Mouse (Mus musculus) thymus, postnatal 4 days (tissue): ENCODE data around the gene Atp10a.

ENCODE experiments used
- DNase-seq: peaks from one replicate; pipeline ENCODE4 v3.0.0; 2021

Gene Atp10a

DNA sequence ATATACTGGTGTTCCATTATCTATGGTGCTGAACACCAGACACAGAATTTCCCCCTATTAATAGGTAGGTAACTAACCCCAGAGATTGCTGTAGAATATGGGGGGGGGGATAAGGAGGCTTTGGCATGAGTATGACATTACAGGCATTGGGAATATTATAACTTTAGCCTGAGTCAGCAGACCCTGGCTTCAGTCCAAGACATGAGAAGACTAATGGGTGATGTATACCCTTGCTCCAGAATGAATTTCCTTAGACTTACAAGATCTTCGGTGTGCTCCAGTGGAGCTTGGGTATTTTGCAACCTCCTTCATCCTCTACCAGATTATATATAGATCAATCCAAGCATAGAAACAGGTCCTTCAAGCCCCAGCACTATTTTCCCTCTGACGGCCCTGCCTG is 145.8 kb downstream of the Atp10a start:
- no peak for DNase-seq

DNA sequence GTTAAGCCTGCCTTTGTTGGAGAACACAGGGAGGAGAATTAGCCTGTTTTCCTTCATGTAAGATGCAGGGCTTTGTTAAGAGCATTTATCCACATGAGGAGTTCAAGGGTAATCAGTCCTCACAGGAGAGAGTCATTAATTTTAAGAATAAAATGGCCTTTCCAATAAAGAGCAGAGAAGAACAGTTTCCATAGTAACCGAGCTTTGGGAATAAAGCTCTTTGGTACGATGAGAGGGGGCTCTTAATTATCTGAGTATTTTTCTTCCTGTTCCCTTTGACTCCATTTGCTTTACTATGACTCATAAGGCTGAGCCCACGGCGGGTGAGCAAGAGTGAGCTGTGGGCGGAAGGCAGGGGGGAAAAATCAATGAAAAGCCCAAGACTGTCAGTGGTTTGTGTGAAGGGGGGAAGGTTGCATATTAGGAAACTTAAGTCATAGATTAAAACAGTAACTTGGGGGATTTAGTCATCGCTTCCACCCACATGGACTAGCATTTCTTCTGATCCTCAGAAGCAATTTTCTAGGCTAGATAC is 166.2 kb downstream of the Atp10a start:
- DNase-seq = no peak

DNA sequence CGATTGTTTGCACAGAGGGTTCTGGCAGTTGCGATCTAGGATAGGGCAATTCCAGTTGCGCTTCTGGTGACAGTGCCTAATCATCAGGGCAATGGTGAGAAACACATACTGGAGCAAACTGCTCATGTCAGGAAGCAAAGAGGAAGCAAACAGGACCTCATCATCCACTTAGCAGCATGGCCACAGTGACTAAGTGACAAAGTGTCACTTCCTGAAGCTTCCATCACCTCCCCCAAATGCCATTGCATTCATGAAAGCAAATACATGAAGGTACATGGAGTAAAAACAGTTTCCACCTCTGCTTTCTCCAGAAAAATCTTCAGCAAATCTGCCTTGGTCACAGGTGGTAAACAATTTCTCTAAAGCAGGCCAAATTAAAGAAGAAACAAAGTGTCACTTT is 168.7 kb downstream of the Atp10a start:
- DNase-seq = no peak

DNA sequence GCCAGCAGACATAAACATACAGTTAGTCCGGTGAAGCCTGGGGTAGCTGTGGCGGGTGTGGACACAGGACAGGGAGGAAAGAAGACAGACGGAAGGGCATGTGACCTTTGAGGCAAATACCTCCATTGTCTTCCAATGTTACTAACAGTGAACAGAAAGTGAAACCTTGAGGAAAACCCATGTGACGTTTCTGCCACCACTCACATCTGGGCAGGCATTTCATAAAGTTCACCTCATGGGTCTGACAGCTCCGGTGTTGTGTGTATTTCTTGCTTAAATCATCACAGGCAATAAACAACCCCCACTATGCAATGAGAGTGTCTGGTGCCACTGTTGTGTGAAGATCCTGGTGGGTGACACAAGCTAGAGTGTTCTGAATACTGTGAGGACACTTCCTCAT is 173.1 kb downstream of the Atp10a start:
- no peak for DNase-seq

DNA sequence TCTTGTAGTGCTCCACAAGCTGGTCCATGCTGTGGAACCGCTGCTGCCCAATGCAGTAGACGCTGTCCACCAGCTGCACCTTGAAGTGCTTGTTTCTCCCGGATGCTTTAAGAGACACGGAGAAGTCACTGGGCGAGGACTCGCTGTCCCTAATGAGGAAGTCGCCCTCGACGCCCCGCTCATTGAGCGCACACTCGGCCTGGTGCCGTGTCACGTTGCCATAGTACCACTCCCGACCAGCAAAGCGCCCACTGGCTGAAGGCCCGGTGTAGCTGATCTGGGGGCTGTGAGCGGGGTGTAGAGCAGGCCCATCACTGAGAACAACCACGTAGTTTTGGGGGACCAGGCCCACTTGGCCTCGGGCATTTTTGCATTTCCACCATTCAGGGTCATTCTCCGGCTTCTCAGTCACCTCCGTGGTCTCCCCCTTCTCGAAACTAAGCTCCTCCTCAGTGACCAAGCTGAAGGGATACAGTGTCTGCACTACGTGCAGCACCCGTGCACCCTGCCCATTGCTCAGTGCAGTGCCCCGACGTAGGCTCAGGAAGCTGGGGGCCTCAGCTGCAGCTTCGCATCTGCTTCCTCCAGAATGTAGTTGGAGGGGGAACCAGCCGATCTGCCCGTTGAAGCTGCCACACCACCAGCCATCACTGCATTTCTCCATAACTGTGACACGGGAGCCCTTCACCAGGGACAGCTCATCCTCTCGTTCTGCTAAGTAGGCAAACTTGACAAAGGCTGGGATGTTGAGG is 181.1 kb downstream of the Atp10a start:
- peak; percentile 21 for DNase-seq

DNA sequence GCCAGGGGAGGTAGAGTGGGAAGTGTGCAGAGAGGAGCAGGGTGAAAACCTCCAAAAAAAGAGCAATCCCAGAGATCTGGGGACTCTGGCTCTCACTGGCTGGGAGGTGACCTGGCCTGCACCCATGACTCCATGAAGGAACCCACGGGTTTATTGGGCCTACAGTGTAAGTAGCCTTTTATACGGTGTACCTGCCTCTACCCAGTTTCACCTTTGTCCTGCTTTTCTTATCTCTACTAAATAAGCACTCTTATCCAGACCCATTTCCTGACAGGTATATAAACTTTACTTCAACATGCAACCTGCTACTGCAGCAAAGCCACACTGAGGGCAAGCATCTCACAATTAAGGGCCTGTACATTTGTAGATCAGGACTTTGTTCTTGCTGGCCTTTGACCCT is 184.4 kb downstream of the Atp10a start:
- no peak for DNase-seq

DNA sequence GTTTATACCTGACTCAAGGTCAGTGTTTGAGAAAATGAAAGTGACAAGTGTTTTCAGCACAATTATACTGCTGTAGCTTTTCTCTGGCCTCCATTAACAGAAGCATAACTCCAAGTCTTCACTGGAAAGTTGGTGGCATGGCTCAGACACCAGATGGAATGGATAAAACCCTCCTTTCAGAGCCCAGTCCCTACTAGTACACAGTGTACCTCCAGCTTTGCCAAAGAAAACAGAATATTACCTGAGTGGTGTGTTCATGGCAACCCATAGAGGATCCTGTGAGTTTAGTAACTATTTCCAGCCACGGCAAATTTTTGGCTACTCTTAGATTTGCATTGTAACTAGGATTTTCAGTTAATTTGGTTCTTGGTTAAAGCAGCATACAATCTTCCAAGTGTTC is 185.1 kb downstream of the Atp10a start:
- no peak for DNase-seq

DNA sequence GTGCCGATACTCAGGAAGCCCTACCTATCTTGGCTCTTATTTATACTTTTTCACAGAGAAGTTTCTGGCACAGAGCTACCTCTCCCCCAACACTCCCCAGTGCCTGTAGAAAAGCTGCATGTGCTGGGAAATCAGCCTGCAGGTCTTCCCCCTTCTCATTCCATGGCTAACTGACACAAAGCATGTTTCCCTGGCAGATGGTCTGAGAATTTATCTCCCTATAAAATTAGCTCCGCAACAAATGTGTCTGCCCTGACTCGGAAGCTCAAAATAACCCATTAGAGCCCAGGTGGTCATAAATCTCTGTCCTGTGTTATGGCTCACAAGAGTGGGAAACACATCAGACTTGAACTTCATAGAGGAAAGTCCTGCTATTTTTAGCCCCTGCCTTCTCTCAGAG is 186.9 kb downstream of the Atp10a start:
- no peak for DNase-seq

DNA sequence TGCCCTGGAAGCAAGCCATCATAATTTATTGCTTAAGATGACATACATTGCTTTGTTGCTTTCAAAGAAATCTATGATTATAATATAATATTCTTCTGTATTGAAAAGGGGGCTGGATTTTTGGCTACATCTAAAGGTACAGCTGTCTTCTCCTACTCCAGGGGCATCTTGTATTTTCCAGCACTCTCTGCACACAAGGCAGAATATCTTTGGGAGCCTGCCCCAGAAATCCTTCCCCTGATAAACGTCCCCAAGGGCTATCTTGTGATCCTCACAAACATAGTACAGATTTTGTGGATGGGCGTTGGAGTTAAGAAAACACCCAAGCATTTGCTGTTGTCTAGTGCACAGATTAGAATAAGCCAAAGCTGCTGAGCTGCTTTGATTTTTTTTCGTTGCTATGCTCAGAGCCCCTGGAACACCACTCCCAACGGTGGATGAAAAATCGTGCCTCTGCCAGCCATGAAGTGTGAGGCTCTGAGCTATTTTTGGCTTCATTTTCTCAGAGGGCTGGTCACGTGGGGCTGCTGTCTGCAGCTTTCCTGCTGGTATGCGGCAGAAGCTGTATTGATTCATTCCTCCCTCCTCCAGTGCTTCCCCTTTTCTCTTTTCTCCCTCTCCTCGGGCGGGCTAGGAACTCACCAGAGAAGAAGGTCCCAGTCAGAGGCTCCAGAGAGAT is 187.9 kb downstream of the Atp10a start:
- peak; percentile 41 for DNase-seq

DNA sequence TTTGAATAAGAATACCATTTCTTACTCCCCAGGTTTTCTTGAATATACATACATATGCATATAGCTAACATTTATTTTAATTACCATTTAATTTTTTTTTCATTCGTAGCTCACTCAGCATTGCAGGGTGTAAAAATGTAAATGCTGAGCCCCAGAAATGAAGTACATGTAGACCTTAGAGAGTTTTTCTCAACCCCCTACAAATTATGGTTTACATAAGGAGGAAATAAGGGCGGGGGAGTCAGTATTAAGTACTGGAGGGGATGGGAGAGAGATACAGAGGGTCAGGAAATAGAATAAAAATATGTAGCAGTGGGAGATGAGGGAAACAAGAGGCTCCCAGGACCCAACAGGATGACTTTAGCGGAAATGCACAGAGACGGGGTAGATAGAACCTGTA is 188.5 kb downstream of the Atp10a start:
- DNase-seq = no peak

DNA sequence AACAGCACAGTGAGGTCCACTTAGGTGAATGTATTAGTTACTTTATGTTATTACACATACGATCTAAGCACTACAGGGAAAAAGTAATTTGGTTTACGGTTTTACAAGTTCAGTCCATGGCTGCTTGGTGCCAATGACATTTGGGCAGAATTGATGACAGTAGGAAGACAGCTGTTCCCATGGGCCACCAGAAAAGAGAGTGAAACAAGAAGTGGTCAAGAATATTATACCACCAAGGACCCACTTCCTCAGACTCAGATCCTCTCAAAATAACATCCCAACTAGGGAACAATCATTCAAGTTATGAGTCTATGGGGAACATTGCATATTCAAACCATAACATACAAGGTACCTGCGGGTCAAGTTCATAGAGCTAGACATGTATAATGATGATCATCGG is 203.0 kb downstream of the Atp10a start:
- no peak for DNase-seq

DNA sequence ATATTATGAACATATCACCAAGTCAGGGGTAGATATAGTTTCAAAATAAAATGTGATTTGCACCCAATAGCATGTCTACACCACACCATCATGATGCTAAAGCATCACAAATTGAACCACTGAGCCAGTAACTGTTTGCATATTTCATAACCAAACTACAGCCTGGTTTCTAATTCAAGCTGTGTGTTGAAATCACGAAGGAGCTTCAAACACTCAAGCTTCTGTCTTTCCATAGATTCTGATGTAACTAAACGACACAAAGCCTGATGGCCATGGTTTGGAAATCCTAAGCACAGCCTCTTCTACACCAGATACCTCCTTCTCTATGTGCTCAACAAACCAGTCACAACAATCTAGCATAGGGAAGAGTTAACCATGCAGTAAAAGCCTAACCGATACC is 207.2 kb downstream of the Atp10a start:
- DNase-seq = no peak

DNA sequence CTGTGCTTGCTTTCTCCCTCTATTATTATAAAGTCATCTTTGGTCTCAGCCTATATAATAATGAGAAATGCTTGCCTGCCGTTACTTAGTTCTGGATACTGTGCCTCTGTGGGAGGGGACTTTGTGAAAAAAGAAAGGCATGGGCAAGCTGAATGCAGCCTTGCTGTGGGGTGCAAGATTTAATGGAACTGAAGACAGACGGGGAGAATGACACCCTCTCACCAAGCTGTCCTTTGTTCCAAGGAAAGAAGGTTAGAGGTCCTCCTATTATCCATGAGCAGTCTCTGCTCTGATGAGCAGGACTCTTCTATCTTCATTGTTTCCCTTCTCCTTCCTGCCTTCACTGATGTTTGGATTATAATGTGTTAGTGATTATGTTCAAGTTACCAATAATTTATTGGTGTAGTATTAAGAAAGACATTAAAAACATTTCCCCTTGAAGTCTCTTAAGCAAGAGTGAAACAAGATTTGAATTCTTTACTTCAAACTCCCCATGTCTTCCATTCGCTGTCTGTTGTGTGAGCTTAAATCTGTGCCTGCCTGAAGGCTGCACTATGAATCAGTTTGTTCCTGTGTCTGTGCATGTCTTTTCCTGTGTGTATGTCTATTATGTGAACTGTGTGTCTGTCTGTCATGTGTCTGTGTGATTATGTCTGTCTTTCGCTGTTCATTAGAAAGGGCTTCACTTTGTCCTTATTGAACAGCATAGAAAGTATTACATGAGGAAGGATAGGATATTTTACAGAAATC is 211.1 kb downstream of the Atp10a start:
- no peak for DNase-seq

DNA sequence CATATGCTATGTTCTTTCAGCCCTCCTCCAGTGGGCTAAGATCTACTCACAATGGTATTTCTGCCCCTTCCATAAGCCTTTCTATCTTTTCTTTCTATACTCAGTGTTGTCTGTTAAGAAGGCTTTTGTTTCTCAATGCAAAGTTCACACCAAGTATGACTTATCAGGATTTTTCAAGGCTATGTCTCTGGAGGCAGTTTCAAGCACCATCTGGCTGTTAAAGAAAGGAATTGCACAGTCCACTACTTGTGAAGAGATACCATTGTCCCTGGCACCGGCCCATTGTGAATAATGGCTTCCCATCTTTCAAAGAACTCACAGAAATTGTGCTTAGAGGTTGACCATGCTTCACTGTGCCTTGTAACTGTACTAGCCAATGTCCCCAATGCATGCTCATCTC is 214.7 kb downstream of the Atp10a start:
- no peak for DNase-seq

DNA sequence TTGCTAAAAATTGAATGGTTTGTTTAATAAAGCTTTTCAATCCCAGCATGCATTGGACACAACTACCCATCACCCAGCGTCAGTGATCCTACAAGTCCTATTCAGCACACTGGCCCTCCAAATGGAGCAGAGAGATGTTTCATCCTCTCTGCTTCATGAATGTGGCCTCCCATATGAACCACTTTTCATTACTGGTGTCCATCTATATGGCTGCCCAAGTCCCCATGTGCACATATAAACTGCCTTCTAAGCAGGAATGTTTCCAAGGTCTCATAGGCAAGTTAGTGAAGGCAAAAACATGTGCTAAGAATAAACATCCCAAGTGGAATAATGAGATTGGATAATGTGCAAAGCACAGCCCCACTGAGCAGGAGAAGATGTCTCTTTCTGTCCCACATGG is 217.7 kb downstream of the Atp10a start:
- no peak for DNase-seq
